Mouse (Mus musculus): ENCODE data around the gene Fgd3. TPM values are rescaled to one million over a fixed set of nuclear protein-coding genes. Genes with fewer than 3 reads are reported as not detected.

Gene Fgd3
- total and polyA plus RNA-seq, 3 experiments: 8.7 to 16.1 (median 14.5) TPM

- dilution Hi-C loops (cut with MboI; ENCODE audit: extremely low pct_ligation_motif_present, extremely low pct_unique_long_range_greater_than_20kb, low sequenced_read_pairs): no loop called here
- Histone ChIP-seq H3K36me3 (replicated peaks in 1 of 2; ENCODE audit: control insufficient read depth in 1 of 2, insufficient read depth in 1 of 2, low read length in 1 of 2) (no peaks in the 10 kb centered on the region), H3K27me3 (replicated peaks) (no peaks in the 10 kb centered on the region), H3K4me1 (ENCODE audit: control insufficient read depth in 1 of 2, insufficient read depth in 2 of 2) (peaks cover 0 to 6% of the 10 kb centered on the region in 2 experiments; a peak in 2 of 4 replicates), H3K27ac (ENCODE audit: insufficient read depth, low read depth) (no peak overlapping the region), H3K4me2 (ENCODE audit: insufficient read depth, low read depth, poor library complexity, severe bottlenecking) (no peak overlapping the region), H3K9ac (ENCODE audit: insufficient read depth, low read depth) (no peak overlapping the region), H3K9me3 (replicated peaks; ENCODE audit: low read length) (peaks cover 4% of the 10 kb centered on the region), H3K4me3 (replicated peaks in 1 of 3; ENCODE audit: low read depth in 2 of 3, low read length in 2 of 3, poor library complexity in 1 of 3) (no peak overlapping the region), H3K79me2 (replicated peaks; ENCODE audit: control insufficient read depth, extremely low read depth, insufficient read depth, poor library complexity, severe bottlenecking) (no peaks in the 10 kb centered on the region)
- in situ Hi-C loops (cut with MboI; ENCODE audit: low pct_ligation_motif_present, low pct_unique_long_range_greater_than_20kb, low sequenced_read_pairs): no loop called here
- TF ChIP-seq TCF12 (IDR thresholded peaks at IDR 0.05; ENCODE audit: low read depth, low read length): no peak
- no peak for TF ChIP-seq UBTF (IDR thresholded peaks at IDR 0.05; ENCODE audit: low read depth, low read length)
- TF ChIP-seq PAX5 (IDR thresholded peaks at IDR 0.05; ENCODE audit: low read length): no peak
- no peak for TF ChIP-seq USF2 (conservative IDR thresholded peaks at IDR 0.05; ENCODE audit: low read depth, low read length)
- TF ChIP-seq POLR2A (IDR thresholded peaks at IDR 0.05; ENCODE audit: low read depth, low read length): no peak
- TF ChIP-seq MAZ (IDR thresholded peaks at IDR 0.05; ENCODE audit: low read depth, low read length): no peak
- no peak for TF ChIP-seq ELF1 (IDR thresholded peaks at IDR 0.05; ENCODE audit: low read depth, low read length)
- no peak for TF ChIP-seq ZMIZ1 (IDR thresholded peaks at IDR 0.05; ENCODE audit: low read depth, low read length)
- TF ChIP-seq MYC (IDR thresholded peaks at IDR 0.05; ENCODE audit: low read depth, low read length): no peak
- TF ChIP-seq CTCF (conservative IDR thresholded peaks at IDR 0.05 in 1 of 2, IDR thresholded peaks at IDR 0.05 in 1 of 2; ENCODE audit: low read depth in 2 of 2, low read length in 2 of 2): no peak
- no peak for TF ChIP-seq JUND (conservative IDR thresholded peaks at IDR 0.05; ENCODE audit: low read depth, low read length)
- no peak for TF ChIP-seq USF1 (IDR thresholded peaks at IDR 0.05; ENCODE audit: low read depth, low read length)
- no peak for TF ChIP-seq BHLHE40 (IDR thresholded peaks at IDR 0.05; ENCODE audit: low read depth, low read length)
- no peak for TF ChIP-seq TBP (conservative IDR thresholded peaks at IDR 0.05; ENCODE audit: low read depth, low read length)
- no peak for TF ChIP-seq KAT2A (IDR thresholded peaks at IDR 0.05; ENCODE audit: insufficient replicate concordance, low read length)
- TF ChIP-seq JUN (IDR thresholded peaks at IDR 0.05; ENCODE audit: insufficient read depth, low read depth, low read length): no peak
- no peak for TF ChIP-seq HCFC1 (IDR thresholded peaks at IDR 0.05; ENCODE audit: low read depth, low read length)
- TF ChIP-seq ZC3H11A (IDR thresholded peaks at IDR 0.05; ENCODE audit: low read depth, low read length): no peak
- TF ChIP-seq SMC3 (IDR thresholded peaks at IDR 0.05; ENCODE audit: low read depth, low read length): no peak
- TF ChIP-seq ETS1 (conservative IDR thresholded peaks at IDR 0.05; ENCODE audit: low read depth, low read length): no peak
- DNase-seq (ENCODE audit: extremely low read depth): no peak
Observed at GRCm38 (mm10) chr13:49335077-49335982, 15.2 kb upstream of the Fgd3 start.

GRCm38 (mm10) chr13:49333250-49333649, 13.1 kb upstream of the Fgd3 start:
- dilution Hi-C loops (cut with MboI; ENCODE audit: extremely low pct_ligation_motif_present, extremely low pct_unique_long_range_greater_than_20kb, low sequenced_read_pairs): no loop called here
- TF ChIP-seq MAX (IDR thresholded peaks at IDR 0.05; ENCODE audit: low read length): no peak
- no peak for TF ChIP-seq SIN3A (IDR thresholded peaks at IDR 0.05; ENCODE audit: low read length)
- no peak for TF ChIP-seq ETS1 (conservative IDR thresholded peaks at IDR 0.05; ENCODE audit: low read depth, low read length)
- no peak for TF ChIP-seq ZMIZ1 (IDR thresholded peaks at IDR 0.05; ENCODE audit: low read depth, low read length)
- no peak for TF ChIP-seq CTCF (conservative IDR thresholded peaks at IDR 0.05 in 1 of 2, IDR thresholded peaks at IDR 0.05 in 1 of 2; ENCODE audit: low read depth in 2 of 2, low read length in 2 of 2)
- TF ChIP-seq GABPA (IDR thresholded peaks at IDR 0.05; ENCODE audit: insufficient replicate concordance, low read depth, low read length): no peak
- no peak for TF ChIP-seq IRF4 (IDR thresholded peaks at IDR 0.05; ENCODE audit: low read depth, low read length)
- no peak for TF ChIP-seq RCOR1 (conservative IDR thresholded peaks at IDR 0.05; ENCODE audit: low read depth, low read length)
- no peak for TF ChIP-seq NELFE (IDR thresholded peaks at IDR 0.05; ENCODE audit: low read depth, low read length)
- no peak for TF ChIP-seq NRF1 (IDR thresholded peaks at IDR 0.05; ENCODE audit: low read depth, low read length)
- TF ChIP-seq POLR2A (IDR thresholded peaks at IDR 0.05; ENCODE audit: low read depth, low read length): no peak
- TF ChIP-seq MXI1 (IDR thresholded peaks at IDR 0.05; ENCODE audit: low read depth, low read length): no peak
- TF ChIP-seq MYC (IDR thresholded peaks at IDR 0.05; ENCODE audit: low read depth, low read length): no peak
- no peak overlapping the region for H3K27ac ChIP-seq (ENCODE audit: insufficient read depth, low read depth)
- no peak for DNase-seq (ENCODE audit: extremely low read depth)
- no peaks in the 10 kb centered on the region for H3K4me1 ChIP-seq (ENCODE audit: control insufficient read depth in 1 of 2, insufficient read depth in 2 of 2)
- no peak overlapping the region for H3K4me2 ChIP-seq (ENCODE audit: insufficient read depth, low read depth, poor library complexity, severe bottlenecking)
- no peak overlapping the region for H3K4me3 ChIP-seq (replicated peaks in 1 of 3; ENCODE audit: low read depth in 2 of 3, low read length in 2 of 3, poor library complexity in 1 of 3)
- no peaks in the 10 kb centered on the region for H3K79me2 ChIP-seq (replicated peaks; ENCODE audit: control insufficient read depth, extremely low read depth, insufficient read depth, poor library complexity, severe bottlenecking)
- H3K9me3 ChIP-seq (replicated peaks; ENCODE audit: low read length): peaks cover 4% of the 10 kb centered on the region
- no peak overlapping the region for H3K9ac ChIP-seq (ENCODE audit: insufficient read depth, low read depth)
- in situ Hi-C loops (cut with MboI; ENCODE audit: low pct_ligation_motif_present, low pct_unique_long_range_greater_than_20kb, low sequenced_read_pairs): no loop called here
- H3K27me3 ChIP-seq (replicated peaks): no peaks in the 10 kb centered on the region
- H3K36me3 ChIP-seq (replicated peaks in 1 of 2; ENCODE audit: control insufficient read depth in 1 of 2, insufficient read depth in 1 of 2, low read length in 1 of 2): no peaks in the 10 kb centered on the region
